Mouse (Mus musculus): ENCODE results near the gene Pafah1b2. TPM values are rescaled to one million over a fixed set of nuclear protein-coding genes. Genes with fewer than 3 reads are reported as not detected.

Gene Pafah1b2
- polyA plus RNA-seq, 1 experiment from 2014 or later = 314 TPM

GRCm38 (mm10) chr9:45954294-45955106, 58.0 kb downstream of the Pafah1b2 start:
- H3K36me3 ChIP-seq (ENCODE audit: control insufficient read depth, insufficient read depth, low read length) = peaks cover 25% of the 10 kb centered on the region
- H3K4me2 ChIP-seq (ENCODE audit: low read length) = peak overlapping the region; percentile 95
- no peaks in the 10 kb centered on the region for H3K27me3 ChIP-seq (replicated peaks; ENCODE audit: control insufficient read depth, insufficient read depth, low read length)
- ATAC-seq (peak; percentile 8; the same call in 1 of the 2 replicates), DNase-seq (ENCODE audit: low spot score) (peak; percentile 33)
- H3K9ac ChIP-seq (ENCODE audit: low read length) = peak overlapping the region; percentile 87
- WGBS = under 1% methylated on average over 62 of the region's 63 CpGs
- H3K9me3 ChIP-seq (replicated peaks; ENCODE audit: control insufficient read depth, low read length) = no peaks in the 10 kb centered on the region
- peak overlapping the region; percentile 90 for H3K4me3 ChIP-seq (ENCODE audit: low read depth, low read length)
- peak overlapping the region; percentile 78 for H3K27ac ChIP-seq (ENCODE audit: low read depth, low read length)
- H3K4me1 ChIP-seq (ENCODE audit: control insufficient read depth, insufficient read depth, low read length) = peaks cover 13% of the 10 kb centered on the region

GRCm38 (mm10) chr9:45953511-45954293, 58.8 kb downstream of the Pafah1b2 start:
- no peaks in the 10 kb centered on the region for H3K9me3 ChIP-seq (replicated peaks; ENCODE audit: control insufficient read depth, low read length)
- ATAC-seq (no peak), DNase-seq (ENCODE audit: low spot score) (no peak)
- 61% methylated on average over 13 of the region's 13 CpGs for WGBS
- H3K4me3 ChIP-seq (ENCODE audit: low read depth, low read length) = peak overlapping the region; percentile 90
- peak overlapping the region; percentile 87 for H3K9ac ChIP-seq (ENCODE audit: low read length)
- H3K27ac ChIP-seq (ENCODE audit: low read depth, low read length) = no peak overlapping the region
- H3K4me2 ChIP-seq (ENCODE audit: low read length) = peak overlapping the region; percentile 95
- no peaks in the 10 kb centered on the region for H3K27me3 ChIP-seq (replicated peaks; ENCODE audit: control insufficient read depth, insufficient read depth, low read length)
- peaks cover 31% of the 10 kb centered on the region for H3K36me3 ChIP-seq (ENCODE audit: control insufficient read depth, insufficient read depth, low read length)
- H3K4me1 ChIP-seq (ENCODE audit: control insufficient read depth, insufficient read depth, low read length) = peaks cover 13% of the 10 kb centered on the region

GRCm38 (mm10) chr9:45952890-45953289, 59.6 kb downstream of the Pafah1b2 start:
- Histone ChIP-seq H3K27me3 (replicated peaks; ENCODE audit: control insufficient read depth, insufficient read depth, low read length) (no peaks in the 10 kb centered on the region), H3K27ac (ENCODE audit: low read depth, low read length) (no peak overlapping the region), H3K4me1 (ENCODE audit: control insufficient read depth, insufficient read depth, low read length) (peaks cover 13% of the 10 kb centered on the region), H3K9me3 (replicated peaks; ENCODE audit: control insufficient read depth, low read length) (no peaks in the 10 kb centered on the region), H3K36me3 (ENCODE audit: control insufficient read depth, insufficient read depth, low read length) (peaks cover 37% of the 10 kb centered on the region), H3K4me2 (ENCODE audit: low read length) (no peak overlapping the region), H3K9ac (ENCODE audit: low read length) (no peak overlapping the region), H3K4me3 (ENCODE audit: low read depth, low read length) (no peak overlapping the region)
- WGBS = 85% methylated on average over 7 of the region's 7 CpGs
- DNase-seq (ENCODE audit: low spot score) (no peak), ATAC-seq (no peak)

GRCm38 (mm10) chr9:45952057-45952456, 60.4 kb downstream of the Pafah1b2 start:
- no peak overlapping the region for H3K4me2 ChIP-seq (ENCODE audit: low read length)
- no peaks in the 10 kb centered on the region for H3K27me3 ChIP-seq (replicated peaks; ENCODE audit: control insufficient read depth, insufficient read depth, low read length)
- 93% methylated on average over 4 of the region's 4 CpGs for WGBS
- H3K27ac ChIP-seq (ENCODE audit: low read depth, low read length) = no peak overlapping the region
- no peak overlapping the region for H3K9ac ChIP-seq (ENCODE audit: low read length)
- no peaks in the 10 kb centered on the region for H3K9me3 ChIP-seq (replicated peaks; ENCODE audit: control insufficient read depth, low read length)
- peaks cover 13% of the 10 kb centered on the region for H3K4me1 ChIP-seq (ENCODE audit: control insufficient read depth, insufficient read depth, low read length)
- H3K36me3 ChIP-seq (ENCODE audit: control insufficient read depth, insufficient read depth, low read length) = peaks cover 44% of the 10 kb centered on the region
- no peak overlapping the region for H3K4me3 ChIP-seq (ENCODE audit: low read depth, low read length)
- DNase-seq (ENCODE audit: low spot score) = no peak
- ATAC-seq = no peak

GRCm38 (mm10) chr9:45946872-45947183, 65.7 kb downstream of the Pafah1b2 start:
- H3K4me3 ChIP-seq (ENCODE audit: low read depth, low read length) = no peak overlapping the region
- no peak for ATAC-seq
- H3K27me3 ChIP-seq (replicated peaks; ENCODE audit: control insufficient read depth, insufficient read depth, low read length) = no peaks in the 10 kb centered on the region
- H3K4me1 ChIP-seq (ENCODE audit: control insufficient read depth, insufficient read depth, low read length) = no peaks in the 10 kb centered on the region
- H3K36me3 ChIP-seq (ENCODE audit: control insufficient read depth, insufficient read depth, low read length) = peaks cover 88% of the 10 kb centered on the region
- H3K9me3 ChIP-seq (replicated peaks; ENCODE audit: control insufficient read depth, low read length) = no peaks in the 10 kb centered on the region
- no peak overlapping the region for H3K9ac ChIP-seq (ENCODE audit: low read length)
- 93% methylated on average over 10 of the region's 10 CpGs for WGBS
- no peak overlapping the region for H3K27ac ChIP-seq (ENCODE audit: low read depth, low read length)
- no peak overlapping the region for H3K4me2 ChIP-seq (ENCODE audit: low read length)
- no peak for DNase-seq (ENCODE audit: low spot score)

- DNase-seq (ENCODE audit: low spot score) (no peak), ATAC-seq (no peak)
- Histone ChIP-seq H3K4me2 (ENCODE audit: low read length) (no peak overlapping the region), H3K27ac (ENCODE audit: low read depth, low read length) (no peak overlapping the region), H3K36me3 (ENCODE audit: control insufficient read depth, insufficient read depth, low read length) (peaks cover 88% of the 10 kb centered on the region), H3K27me3 (replicated peaks; ENCODE audit: control insufficient read depth, insufficient read depth, low read length) (no peaks in the 10 kb centered on the region), H3K9ac (ENCODE audit: low read length) (no peak overlapping the region), H3K9me3 (replicated peaks; ENCODE audit: control insufficient read depth, low read length) (no peaks in the 10 kb centered on the region), H3K4me1 (ENCODE audit: control insufficient read depth, insufficient read depth, low read length) (no peaks in the 10 kb centered on the region), H3K4me3 (ENCODE audit: low read depth, low read length) (no peak overlapping the region)
- WGBS = 89% methylated on average over 16 of the region's 16 CpGs
Observed at GRCm38 (mm10) chr9:45946182-45946871, 66.2 kb downstream of the Pafah1b2 start.

GRCm38 (mm10) chr9:45945721-45946120, 66.8 kb downstream of the Pafah1b2 start:
- no peaks in the 10 kb centered on the region for H3K27me3 ChIP-seq (replicated peaks; ENCODE audit: control insufficient read depth, insufficient read depth, low read length)
- no peaks in the 10 kb centered on the region for H3K9me3 ChIP-seq (replicated peaks; ENCODE audit: control insufficient read depth, low read length)
- WGBS = 85% methylated on average over 13 of the region's 13 CpGs
- peaks cover 92% of the 10 kb centered on the region for H3K36me3 ChIP-seq (ENCODE audit: control insufficient read depth, insufficient read depth, low read length)
- no peak overlapping the region for H3K27ac ChIP-seq (ENCODE audit: low read depth, low read length)
- no peak overlapping the region for H3K9ac ChIP-seq (ENCODE audit: low read length)
- no peak overlapping the region for H3K4me2 ChIP-seq (ENCODE audit: low read length)
- no peaks in the 10 kb centered on the region for H3K4me1 ChIP-seq (ENCODE audit: control insufficient read depth, insufficient read depth, low read length)
- ATAC-seq (no peak), DNase-seq (ENCODE audit: low spot score) (no peak)
- no peak overlapping the region for H3K4me3 ChIP-seq (ENCODE audit: low read depth, low read length)

GRCm38 (mm10) chr9:45944506-45945400, 67.7 kb downstream of the Pafah1b2 start:
- H3K36me3 ChIP-seq (ENCODE audit: control insufficient read depth, insufficient read depth, low read length) = peaks cover 83% of the 10 kb centered on the region
- WGBS = 91% methylated on average over 13 of the region's 13 CpGs
- ATAC-seq = no peak

More at GRCm38 (mm10) chr9:45944506-45945400, 67.7 kb downstream of the Pafah1b2 start:
- DNase-seq (ENCODE audit: low spot score) = no peak
- no peak overlapping the region for H3K9ac ChIP-seq (ENCODE audit: low read length)
- no peaks in the 10 kb centered on the region for H3K27me3 ChIP-seq (replicated peaks; ENCODE audit: control insufficient read depth, insufficient read depth, low read length)
- H3K27ac ChIP-seq (ENCODE audit: low read depth, low read length) = no peak overlapping the region
- no peaks in the 10 kb centered on the region for H3K9me3 ChIP-seq (replicated peaks; ENCODE audit: control insufficient read depth, low read length)
- H3K4me3 ChIP-seq (ENCODE audit: low read depth, low read length) = no peak overlapping the region
- H3K4me2 ChIP-seq (ENCODE audit: low read length) = no peak overlapping the region
- H3K4me1 ChIP-seq (ENCODE audit: control insufficient read depth, insufficient read depth, low read length) = no peaks in the 10 kb centered on the region

Measured in forebrain, embryonic 14.5 days (tissue).